Mouse (Mus musculus) gastrocnemius, postnatal 14 days (tissue): Measurements from ENCODE around the gene Gm49388. TPM values are rescaled to one million over a fixed set of nuclear protein-coding genes. Genes with fewer than 3 reads are reported as not detected.
A peak's percentile ranks its signal among the peaks of the same experiment; 100 is the strongest.
"Not testable (repeated sequence)": the region's sequence is repeated elsewhere in the genome, so short reads cannot be mapped to it uniquely, and the experiment has no call there.

Experiments used
- DNase-seq: peaks from one replicate; pipeline ENCODE4 v3.0.0; 2021; ENCODE audit warnings: mixed read lengths
- intact Hi-C: fragments of 180-260 bp; cut with DNase I; formaldehyde crosslinking; loops from one replicate; pipeline ENCODE4 v1.15.1; 2025; ENCODE audit warnings: low total_unique reads
- total RNA-seq, 2 experiments: library from RNA; stranded (reverse); gene quantifications; 2 replicates each; pipeline ENCODE4 v1.2.3; 2021

The Gm49388 gene
- total RNA-seq, 2 experiments from 2014 or later = 0.88 to 1.8 TPM

DNA sequence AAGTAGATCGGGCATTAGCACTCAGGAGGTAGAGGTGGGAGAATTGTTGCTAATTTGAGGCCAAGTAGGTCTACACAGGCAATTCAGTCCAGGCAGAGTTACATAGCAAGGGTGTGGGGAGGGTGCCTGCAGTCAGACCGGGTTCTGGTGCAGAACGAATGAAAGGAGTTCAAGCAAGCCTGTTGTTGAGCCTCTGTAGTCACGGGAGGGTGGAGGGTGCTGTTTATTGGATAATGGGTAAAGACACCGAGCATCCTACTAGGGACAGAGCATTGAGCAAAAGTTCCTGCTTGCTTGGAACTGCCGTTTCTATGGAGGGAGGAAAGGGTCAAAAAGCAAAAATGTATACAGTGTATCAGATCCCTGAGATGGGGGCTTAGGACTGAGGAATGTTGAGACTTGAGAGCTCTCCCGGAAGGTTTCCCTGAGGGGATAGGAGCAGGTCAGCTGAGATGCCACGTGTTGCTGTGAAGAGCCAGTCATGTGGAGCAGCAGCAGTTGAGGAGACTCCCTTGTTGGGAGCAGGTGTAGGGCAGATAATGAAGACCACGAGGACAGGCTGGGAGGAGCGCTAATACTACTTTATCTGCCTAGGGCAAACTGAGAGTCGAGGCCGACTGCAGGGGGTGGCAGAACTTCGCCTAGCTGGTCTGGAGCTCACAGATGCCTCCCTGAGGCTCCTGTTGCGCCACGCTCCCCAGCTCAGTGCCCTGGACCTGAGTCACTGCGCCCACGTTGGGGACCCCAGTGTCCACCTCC, 18.4 kb upstream of the Gm49388 start:
- no peak for DNase-seq
- intact Hi-C loops = no loop called here

GRCm38 (mm10) chr7:127767671-127768345, 17.6 kb upstream of the Gm49388 start:
- DNase-seq = no peak
- intact Hi-C loops = no loop called here

DNA sequence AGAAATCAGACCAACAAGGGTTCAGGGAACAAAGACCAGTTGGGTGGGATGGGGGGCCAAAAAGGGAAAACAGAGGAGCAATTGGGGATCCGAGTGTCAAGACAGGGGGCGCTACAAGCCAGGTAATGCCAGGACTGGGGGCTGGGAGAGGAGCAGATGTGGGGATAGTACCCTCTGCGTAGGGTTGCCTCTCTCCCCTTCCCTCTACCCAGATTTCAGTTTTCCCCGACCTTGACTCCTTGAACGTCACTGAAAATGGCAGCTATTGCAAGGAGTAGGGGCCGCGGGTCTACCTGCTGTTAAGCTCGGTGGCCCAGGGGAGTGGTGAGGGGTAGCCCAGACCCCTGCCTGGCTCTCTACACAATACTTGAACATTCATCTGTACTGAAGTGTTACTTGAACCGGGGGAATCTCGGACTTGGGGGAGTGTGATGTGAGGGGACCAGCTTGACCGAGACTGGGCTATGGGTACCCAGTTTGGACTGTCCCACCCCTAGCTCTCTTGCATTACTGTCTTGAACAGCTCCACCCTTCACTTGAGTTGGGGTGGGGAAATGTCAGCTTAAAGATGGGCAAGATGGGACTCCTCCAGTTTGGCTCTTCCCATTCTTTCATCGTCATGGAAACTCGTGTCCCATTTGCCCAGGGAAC, 16.9 kb upstream of the Gm49388 start:
- no peak for DNase-seq
- intact Hi-C loops = no loop called here

GRCm38 (mm10) chr7:127768997-127769593, 16.3 kb upstream of the Gm49388 start:
- DNase-seq = peak; percentile 88
- intact Hi-C loops = no loop called here

GRCm38 (mm10) chr7:127769651-127770038, 15.8 kb upstream of the Gm49388 start, which contains the start of gene Orai3:
Gene Orai3 (plus strand): TSS chr7:127769815.
- peak; percentile 90 for DNase-seq
- intact Hi-C loops = no loop called here

DNA sequence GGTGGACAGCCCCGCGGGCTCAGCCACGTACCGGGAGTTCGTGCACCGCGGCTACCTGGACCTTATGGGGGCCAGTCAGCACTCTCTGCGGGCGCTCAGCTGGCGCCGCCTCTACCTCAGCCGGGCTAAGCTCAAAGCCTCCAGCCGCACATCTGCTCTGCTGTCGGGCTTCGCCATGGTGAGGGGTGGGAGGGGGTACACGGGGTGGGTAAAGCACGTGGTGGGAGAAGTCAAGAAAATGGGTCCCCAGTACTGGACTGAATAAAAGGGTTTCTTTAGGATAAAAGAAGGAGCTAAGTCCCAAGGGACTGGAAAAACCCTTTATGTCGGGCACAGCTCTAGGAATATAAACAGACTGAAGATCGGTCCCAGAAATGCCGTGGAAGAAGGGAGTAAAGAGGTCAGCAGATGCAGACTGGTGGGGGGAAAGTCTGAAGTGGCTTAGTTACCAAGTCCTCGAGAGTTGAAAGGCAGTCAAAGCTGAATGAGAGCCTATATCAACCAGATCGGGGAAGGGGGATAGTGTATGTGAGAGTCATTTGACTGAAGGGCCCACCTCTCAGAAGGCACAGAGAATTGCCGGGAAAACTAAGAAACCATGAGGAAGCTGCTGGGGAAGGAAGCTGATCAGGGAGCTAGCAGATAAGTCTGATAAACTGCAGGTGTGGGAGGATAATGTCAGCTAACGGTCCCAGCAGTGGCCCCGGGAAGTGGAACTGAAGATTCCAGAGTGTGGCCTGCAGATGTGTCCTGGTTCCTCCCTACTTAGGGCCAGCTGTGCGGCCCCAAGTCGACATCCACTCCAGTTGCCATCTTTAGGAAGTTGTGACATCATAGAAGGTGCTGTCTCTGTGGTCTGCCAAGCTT, 15.1 kb upstream of the Gm49388 start:
- intact Hi-C loops = no loop called here
- DNase-seq = no peak

DNA sequence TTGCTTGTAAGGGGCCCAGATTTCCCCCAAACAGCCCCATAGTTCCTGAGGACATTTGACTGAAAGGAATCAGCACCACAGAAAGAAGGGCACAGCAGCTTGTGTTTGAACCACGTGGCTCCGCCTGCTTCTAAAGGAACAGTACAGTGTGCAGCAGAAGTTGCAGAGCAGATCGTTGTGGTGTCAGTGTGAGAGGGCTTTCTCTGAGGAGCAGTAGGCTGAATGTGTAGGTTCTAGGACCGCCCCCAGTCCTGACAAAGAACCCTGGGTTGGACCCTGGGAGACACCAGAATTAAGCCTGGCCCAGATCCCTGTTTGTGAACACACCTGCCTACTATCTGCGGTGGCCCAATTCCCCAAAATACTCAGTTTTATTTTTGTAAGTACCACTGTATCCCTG, 14.1 kb upstream of the Gm49388 start:
- intact Hi-C loops = no loop called here
- no peak for DNase-seq

DNA sequence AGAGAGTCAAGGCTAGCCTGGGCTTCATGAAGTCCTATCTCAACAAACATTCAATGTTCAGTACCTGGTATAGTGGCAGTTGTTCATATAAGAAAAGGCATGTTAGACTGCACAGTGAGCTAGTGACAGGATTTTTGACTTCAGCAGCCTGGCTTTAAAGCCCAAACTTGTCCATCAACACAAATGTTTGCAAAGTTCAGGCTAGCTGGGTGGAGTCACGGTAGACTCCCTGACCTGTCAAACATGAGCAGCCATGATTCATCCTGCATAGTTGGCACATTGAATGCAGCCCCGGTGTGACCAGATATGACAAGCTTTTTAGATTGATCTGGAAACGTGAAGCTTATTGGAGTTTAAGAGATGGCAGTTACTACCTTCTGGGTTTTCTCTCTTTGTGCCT, 13.3 kb upstream of the Gm49388 start:
- intact Hi-C loops = no loop called here
- DNase-seq = no peak

GRCm38 (mm10) chr7:127772557-127772956, 12.9 kb upstream of the Gm49388 start:
- intact Hi-C loops = no loop called here
- no peak for DNase-seq

DNA sequence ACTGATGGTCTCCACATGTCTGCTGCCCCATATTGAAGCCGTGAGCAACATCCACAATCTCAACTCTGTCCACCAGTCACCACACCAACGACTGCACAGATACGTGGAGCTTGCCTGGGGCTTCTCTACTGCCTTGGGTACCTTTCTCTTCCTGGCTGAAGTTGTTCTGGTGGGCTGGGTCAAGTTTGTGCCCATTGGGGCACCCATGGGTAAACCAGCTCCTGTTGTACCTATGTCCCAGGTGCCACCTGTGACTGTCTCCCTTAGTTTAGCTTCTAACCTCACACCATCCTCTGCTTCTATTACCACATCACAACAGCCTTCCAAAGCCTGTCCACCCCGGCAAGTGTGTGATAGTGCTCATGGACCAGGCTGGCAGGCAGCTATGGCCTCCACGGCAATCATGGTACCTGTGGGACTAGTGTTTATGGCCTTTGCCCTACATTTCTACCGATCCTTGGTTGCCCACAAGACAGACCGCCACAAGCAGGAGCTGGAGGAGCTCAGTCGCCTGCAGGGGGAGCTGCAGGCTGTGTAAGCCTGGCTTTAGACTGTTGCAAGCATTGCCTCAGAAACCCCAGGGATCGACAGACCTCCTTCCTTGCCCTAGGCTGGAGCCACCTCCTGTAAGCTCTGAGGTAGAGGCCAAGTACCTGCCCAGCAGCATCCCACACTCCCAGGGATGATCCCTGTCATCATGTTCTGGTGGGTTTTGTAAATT, 11.6 kb upstream of the Gm49388 start:
- intact Hi-C loops = no loop called here
- peak; percentile 73 for DNase-seq

DNA sequence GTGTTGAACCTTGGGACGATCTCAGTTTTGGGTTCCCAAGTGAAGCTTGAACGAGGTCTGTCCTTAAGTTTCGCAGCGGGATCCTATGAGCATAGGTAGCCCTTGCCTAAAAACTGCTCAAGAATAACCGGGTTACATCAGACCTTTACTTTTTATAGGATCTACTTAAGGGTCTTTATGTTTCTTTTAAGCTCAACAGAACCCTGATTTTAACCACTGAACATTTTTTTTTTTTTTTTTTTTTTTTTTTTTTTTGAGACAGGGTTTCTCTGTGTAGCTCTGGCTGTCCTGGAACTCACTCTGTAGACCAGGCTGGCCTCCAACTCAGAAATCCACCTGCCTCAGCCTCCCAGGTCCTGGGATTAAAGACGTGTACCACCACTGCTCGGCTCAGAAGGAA, 9.6 kb upstream of the Gm49388 start:
- intact Hi-C loops, DNase-seq: not testable (repeated sequence)

DNA sequence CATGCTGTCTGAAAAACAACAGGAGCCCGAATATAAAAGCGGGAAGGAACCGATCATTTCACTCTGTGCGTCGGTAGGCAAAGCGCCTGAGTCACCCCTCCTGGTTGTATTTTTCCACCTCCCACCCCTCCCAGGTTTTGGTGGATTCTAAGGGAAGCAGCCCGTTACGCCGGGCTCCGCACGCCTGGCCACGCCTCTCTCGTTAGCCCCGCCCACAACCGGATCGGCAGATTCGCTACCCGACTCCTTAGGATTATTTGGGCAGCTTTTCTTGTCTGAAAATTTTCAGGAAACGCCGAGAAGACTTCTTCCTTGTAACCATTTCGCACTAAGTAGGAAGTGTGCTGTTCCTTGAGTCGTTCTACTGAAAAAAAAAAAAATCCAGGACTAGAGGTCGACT, 9.0 kb upstream of the Gm49388 start, which contains the start of gene Setd1a:
Gene Setd1a, plus strand, starts transcription at position 245 of the 400 bp plus-strand sequence.
- DNase-seq = peak; percentile 90

GRCm38 (mm10) chr7:127776878-127777473, 8.4 kb upstream of the Gm49388 start:
- peak; percentile 98 for DNase-seq
- intact Hi-C loops = no loop called here

More for the DNA sequence above, 9.0 kb upstream of the Gm49388 start, which contains the start of gene Setd1a:
- intact Hi-C loops = no loop called here

DNA sequence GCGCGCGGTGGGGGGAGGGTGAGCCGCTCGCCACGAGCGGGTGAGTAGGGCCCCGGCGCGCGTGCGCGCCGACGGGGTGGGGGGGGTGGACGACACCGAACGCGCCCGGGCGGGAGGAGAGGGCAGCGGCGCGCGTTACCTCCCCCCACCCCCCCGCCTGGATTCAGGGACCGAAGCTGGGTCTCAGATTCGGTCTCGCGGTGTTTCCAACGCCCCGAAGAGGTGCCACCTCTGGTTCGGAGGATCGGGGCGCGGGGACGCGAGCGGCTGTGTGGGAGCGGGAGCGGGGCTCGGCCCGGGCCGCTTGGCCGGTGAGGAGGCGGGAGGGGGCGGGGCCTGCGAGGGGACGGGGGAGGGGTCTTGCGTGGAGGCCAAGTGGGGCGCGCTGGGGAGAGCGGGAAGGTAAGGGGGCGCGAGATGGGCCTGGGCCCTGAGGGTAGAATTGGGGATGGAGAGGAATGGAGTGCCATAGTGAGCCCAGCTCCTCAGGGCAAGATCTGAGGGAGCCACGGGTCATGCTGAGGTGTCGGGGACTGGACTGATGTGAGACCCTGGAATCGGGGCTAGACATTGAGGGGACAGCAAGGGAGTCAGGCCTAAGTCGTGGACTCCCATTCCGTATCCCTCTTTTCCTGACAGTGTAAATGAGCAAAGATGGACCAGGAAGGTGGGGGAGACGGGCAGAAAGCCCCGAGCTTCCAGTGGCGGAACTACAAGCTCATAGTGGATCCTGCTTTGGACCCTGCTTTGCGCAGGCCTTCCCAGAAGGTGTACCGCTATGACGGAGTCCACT, 7.7 kb upstream of the Gm49388 start:
- peak; percentile 71 for DNase-seq
- intact Hi-C loops = no loop called here

DNA sequence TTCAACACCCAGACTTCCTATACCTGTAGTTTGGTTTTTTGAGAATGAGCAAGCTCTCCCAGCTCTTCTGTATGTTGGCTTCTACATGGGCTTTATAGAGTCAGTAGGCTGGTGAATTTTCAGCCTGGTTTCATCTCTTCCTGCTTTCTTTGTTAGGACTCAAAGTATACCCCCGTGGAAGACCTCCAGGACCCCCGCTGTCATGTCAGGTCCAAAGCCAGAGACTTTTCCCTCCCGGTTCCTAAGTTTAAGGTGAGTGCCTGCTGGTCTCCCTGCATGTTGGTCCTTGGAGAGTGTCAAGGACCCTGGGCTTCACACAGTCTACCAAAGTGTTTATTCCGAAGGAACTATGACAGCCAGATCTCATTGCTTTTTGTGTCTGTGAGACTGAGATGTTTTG, 7.1 kb upstream of the Gm49388 start:
- intact Hi-C loops = no loop called here
- no peak for DNase-seq

DNA sequence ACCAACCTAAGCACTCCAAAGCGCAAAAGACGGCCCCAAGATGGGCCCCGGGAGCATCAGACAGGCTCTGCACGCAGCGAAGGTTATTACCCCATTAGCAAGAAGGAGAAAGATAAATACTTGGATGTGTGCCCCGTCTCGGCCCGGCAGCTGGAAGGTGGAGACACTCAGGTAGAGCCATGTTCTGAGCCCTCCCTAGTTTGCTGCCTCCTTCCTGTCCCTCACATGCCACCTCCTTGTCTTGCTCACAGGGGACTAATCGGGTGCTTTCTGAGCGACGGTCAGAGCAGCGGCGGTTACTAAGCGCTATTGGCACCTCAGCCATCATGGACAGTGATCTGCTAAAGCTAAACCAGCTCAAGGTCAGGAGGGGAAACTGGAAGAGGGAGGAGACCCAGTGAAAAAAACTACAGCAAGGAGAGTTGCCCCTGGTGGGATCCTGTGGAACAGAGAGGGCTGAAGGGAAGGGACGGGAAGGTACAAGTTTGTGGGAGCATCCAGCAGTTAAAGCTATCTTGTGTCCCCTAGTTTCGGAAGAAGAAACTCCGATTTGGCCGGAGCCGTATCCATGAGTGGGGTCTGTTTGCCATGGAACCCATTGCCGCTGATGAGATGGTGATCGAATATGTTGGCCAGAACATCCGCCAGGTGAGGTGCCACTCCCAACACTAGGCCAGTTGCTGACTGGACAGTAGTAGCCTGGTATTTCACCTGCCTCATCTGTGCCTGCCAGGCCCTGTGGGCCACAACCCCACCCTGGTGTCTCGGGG, 11.9 kb downstream of the Gm49388 start:
- intact Hi-C loops = loop anchor here (5.0 kb wide), 1 partner anchor 140 kb away; no protein-coding TSS in a partner anchor
- peak; percentile 3 for DNase-seq
